Mouse (Mus musculus) midbrain, embryonic 10.5 days (tissue): Measurements from ENCODE around the gene Chka. TPM values are rescaled to one million over a fixed set of nuclear protein-coding genes. Genes with fewer than 3 reads are reported as not detected.

Experiments used
- DNase-seq: peaks from one replicate; pipeline ENCODE4 v3.0.0-alpha.2; 2017; ENCODE audit warnings: low spot score
- H3K27ac ChIP-seq: fragments of 300-500 bp; sonication (generic); replicated peaks from 2 replicates; pipeline ENCODE4 v1.5.1; 2016; ENCODE audit warnings: mild to moderate bottlenecking
- H3K27me3 ChIP-seq: fragments of 300-500 bp; sonication (generic); 2 replicates; pipeline ENCODE4 v1.6.1; 2016; ENCODE audit warnings: low read depth, mild to moderate bottlenecking; ENCODE audit not compliant: poor library complexity, severe bottlenecking
- H3K36me3 ChIP-seq: fragments of 300-500 bp; sonication (generic); 2 replicates; pipeline ENCODE4 v1.6.1; 2016; ENCODE audit warnings: mild to moderate bottlenecking, moderate library complexity
- H3K4me1 ChIP-seq: fragments of 300-500 bp; sonication (generic); 2 replicates; pipeline ENCODE4 v1.6.1; 2016
- H3K4me3 ChIP-seq: fragments of 300-500 bp; sonication (generic); 2 replicates; pipeline ENCODE4 v1.5.1; 2016; ENCODE audit warnings: mild to moderate bottlenecking, moderate library complexity
- H3K9me3 ChIP-seq: fragments of 300-500 bp; sonication (generic); replicated peaks from 2 replicates; pipeline ENCODE4 v1.6.1; 2016; ENCODE audit warnings: mild to moderate bottlenecking
- WGBS: fragments of 180-500 bp; shearing (Covaris S2); methylation state at CpG from one replicate; pipeline ENCODE4 v1.1.7; 2016; 5-methylcytosine and 5-hydroxymethylcytosine counted together
- polyA plus RNA-seq: library from polyadenylated mRNA; unstranded; fragments of >200 nt; fragmentation: Nextera tagmentation; extraction: Ambion mirVana; gene quantifications from 2 replicates; pipeline ENCODE4 v1.2.1, GENCODE M21; 2016

Gene Chka
- polyA plus RNA-seq, 1 experiment from 2014 or later, result 59.1 TPM

GRCm38 (mm10) chr19:3838931-3839330 lies 12.6 kb upstream of the Chka start:
- no peaks in the 10 kb centered on the region for H3K9me3 ChIP-seq
- no peaks in the 10 kb centered on the region for H3K4me1 ChIP-seq
- DNase-seq, result no peak
- H3K27me3 ChIP-seq, result no peaks in the 10 kb centered on the region
- H3K27ac ChIP-seq, result no peak overlapping the region
- no peak overlapping the region for H3K4me3 ChIP-seq
- WGBS, result 87% methylated on average over 3 of the region's 3 CpGs
- no peaks in the 10 kb centered on the region for H3K36me3 ChIP-seq

- H3K27me3 ChIP-seq, result no peaks in the 10 kb centered on the region
- no peaks in the 10 kb centered on the region for H3K36me3 ChIP-seq
- 73% methylated on average over 2 of the region's 2 CpGs for WGBS
- H3K9me3 ChIP-seq, result no peaks in the 10 kb centered on the region
- no peaks in the 10 kb centered on the region for H3K4me1 ChIP-seq
- H3K27ac ChIP-seq, result no peak overlapping the region
- no peak overlapping the region for H3K4me3 ChIP-seq
- DNase-seq, result no peak
These were observed 11.9 kb upstream of the Chka start for GRCm38 (mm10) chr19:3839686-3840085.

GRCm38 (mm10) chr19:3840214-3840651 lies 11.3 kb upstream of the Chka start:
- 63% methylated on average over 5 of the region's 5 CpGs for WGBS
- no peaks in the 10 kb centered on the region for H3K9me3 ChIP-seq
- no peak overlapping the region for H3K27ac ChIP-seq
- no peak overlapping the region for H3K4me3 ChIP-seq
- no peaks in the 10 kb centered on the region for H3K36me3 ChIP-seq
- no peaks in the 10 kb centered on the region for H3K4me1 ChIP-seq
- no peaks in the 10 kb centered on the region for H3K27me3 ChIP-seq
- no peak for DNase-seq

DNA sequence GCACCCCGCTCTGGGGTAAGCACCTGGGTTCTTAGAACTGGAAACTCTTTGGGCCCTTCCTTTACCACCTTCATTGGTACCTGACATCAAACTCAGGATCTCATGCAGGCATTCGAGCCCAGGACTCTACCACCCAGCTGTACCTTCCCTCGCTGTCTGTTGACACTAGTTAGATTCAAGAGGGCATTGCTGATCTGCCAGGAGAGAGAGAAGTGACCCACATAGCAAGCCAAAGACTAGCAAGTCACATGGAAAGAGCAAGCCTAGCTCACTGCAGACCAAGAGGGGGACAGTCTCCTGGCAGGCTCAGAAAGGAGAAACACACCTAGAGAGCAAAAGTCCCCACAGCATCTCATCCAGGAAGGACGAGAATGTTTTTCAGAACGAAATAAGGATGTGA lies 10.9 kb upstream of the Chka start:
- H3K27me3 ChIP-seq, result no peaks in the 10 kb centered on the region
- 85% methylated on average over 5 of the region's 5 CpGs for WGBS
- no peaks in the 10 kb centered on the region for H3K4me1 ChIP-seq
- no peak overlapping the region for H3K4me3 ChIP-seq
- no peak overlapping the region for H3K27ac ChIP-seq
- no peaks in the 10 kb centered on the region for H3K36me3 ChIP-seq
- no peaks in the 10 kb centered on the region for H3K9me3 ChIP-seq
- no peak for DNase-seq

GRCm38 (mm10) chr19:3842359-3843148 lies 9.0 kb upstream of the Chka start:
- no peaks in the 10 kb centered on the region for H3K27me3 ChIP-seq
- no peaks in the 10 kb centered on the region for H3K36me3 ChIP-seq
- 50% methylated on average over 12 of the region's 12 CpGs for WGBS
- no peak overlapping the region for H3K27ac ChIP-seq
- no peaks in the 10 kb centered on the region for H3K4me1 ChIP-seq
- no peak for DNase-seq
- H3K9me3 ChIP-seq, result no peaks in the 10 kb centered on the region
- H3K4me3 ChIP-seq, result no peak overlapping the region

DNA sequence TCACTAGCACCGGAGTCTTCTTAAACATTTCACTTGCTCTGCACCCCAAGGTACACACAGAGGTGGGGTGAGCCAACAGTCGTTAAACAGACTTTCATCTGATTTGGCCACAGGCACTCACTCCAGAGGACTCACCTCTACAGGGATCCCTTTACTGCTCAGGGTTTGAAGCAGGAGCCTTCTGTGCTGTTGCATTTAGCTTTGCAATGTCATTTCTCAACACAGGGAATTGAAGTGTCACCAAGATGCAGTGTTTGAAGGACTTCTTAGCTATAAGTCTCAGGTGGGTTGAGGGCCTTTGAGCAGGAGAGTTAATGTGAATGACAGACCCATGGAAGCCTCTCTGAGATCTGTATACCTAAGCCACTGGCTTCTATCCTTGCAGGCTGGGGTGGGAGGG lies 7.9 kb upstream of the Chka start:
- H3K27me3 ChIP-seq, result no peaks in the 10 kb centered on the region

DNA sequence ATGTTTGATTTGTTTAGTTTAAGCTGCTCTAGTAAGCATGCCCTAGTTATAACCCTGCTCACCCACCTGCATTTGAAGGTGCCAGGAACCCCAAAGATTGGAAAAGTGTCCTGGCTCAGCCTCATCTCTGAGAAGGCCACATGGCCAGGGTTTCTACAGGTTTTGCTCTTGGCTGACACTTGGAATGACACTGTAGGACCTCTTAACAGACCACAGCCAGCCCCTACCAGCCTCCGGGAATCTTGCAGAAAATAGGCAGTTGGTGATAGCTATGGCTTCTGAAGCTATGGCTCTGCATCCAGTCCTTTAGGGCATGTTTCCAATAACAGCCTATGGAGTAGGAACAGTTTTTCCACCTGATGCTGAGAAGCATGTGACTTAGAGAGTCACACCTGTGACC lies 6.7 kb upstream of the Chka start:
- 100% methylated on average over 1 of the region's 1 CpGs for WGBS
- Histone ChIP-seq H3K9me3 (no peaks in the 10 kb centered on the region), H3K36me3 (no peaks in the 10 kb centered on the region), H3K27me3 (no peaks in the 10 kb centered on the region), H3K27ac (no peak overlapping the region), H3K4me3 (no peak overlapping the region), H3K4me1 (peaks cover 2% of the 10 kb centered on the region; the same call in 1 of the 2 replicates)
- no peak for DNase-seq

More for the DNA sequence above, 7.9 kb upstream of the Chka start:
- no peaks in the 10 kb centered on the region for H3K36me3 ChIP-seq
- no peaks in the 10 kb centered on the region for H3K4me1 ChIP-seq
- no peak overlapping the region for H3K27ac ChIP-seq
- no peaks in the 10 kb centered on the region for H3K9me3 ChIP-seq
- H3K4me3 ChIP-seq, result no peak overlapping the region
- WGBS, result 85% methylated on average over 2 of the region's 2 CpGs
- no peak for DNase-seq

DNA sequence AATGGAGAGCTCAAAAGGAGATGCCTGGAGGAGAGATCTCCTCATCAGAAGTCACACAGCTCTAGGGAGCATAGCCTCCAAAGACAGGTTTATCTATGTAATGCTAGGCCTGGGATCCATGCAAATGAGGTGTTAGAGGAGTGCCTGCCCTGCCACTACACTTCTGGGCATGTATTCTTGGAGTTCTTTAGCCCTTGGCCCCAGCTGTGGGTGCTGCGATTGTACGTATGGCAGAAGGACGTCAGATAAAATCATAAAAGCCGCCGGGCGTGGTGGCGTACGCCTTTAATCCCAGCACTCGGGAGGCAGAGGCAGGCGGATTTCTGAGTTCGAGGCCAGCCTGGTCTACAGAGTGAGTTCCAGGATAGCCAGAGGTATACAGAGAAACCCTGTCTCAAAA lies 6.2 kb upstream of the Chka start:
- WGBS, result 94% methylated on average over 11 of the region's 11 CpGs

GRCm38 (mm10) chr19:3845803-3846406 lies 5.7 kb upstream of the Chka start:
- WGBS, result 81% methylated on average over 1 of the region's 1 CpGs
- Histone ChIP-seq H3K36me3 (no peaks in the 10 kb centered on the region), H3K27ac (no peak overlapping the region), H3K27me3 (no peaks in the 10 kb centered on the region), H3K4me1 (peaks cover 13% of the 10 kb centered on the region), H3K4me3 (no peak overlapping the region), H3K9me3 (no peaks in the 10 kb centered on the region)
- DNase-seq, result no peak

More for the DNA sequence above, 6.2 kb upstream of the Chka start:
- H3K9me3 ChIP-seq, result no peaks in the 10 kb centered on the region
- H3K4me1 ChIP-seq, result peaks cover 7% of the 10 kb centered on the region
- DNase-seq, result no peak
- no peaks in the 10 kb centered on the region for H3K27me3 ChIP-seq
- no peak overlapping the region for H3K4me3 ChIP-seq
- no peak overlapping the region for H3K27ac ChIP-seq
- H3K36me3 ChIP-seq, result no peaks in the 10 kb centered on the region

DNA sequence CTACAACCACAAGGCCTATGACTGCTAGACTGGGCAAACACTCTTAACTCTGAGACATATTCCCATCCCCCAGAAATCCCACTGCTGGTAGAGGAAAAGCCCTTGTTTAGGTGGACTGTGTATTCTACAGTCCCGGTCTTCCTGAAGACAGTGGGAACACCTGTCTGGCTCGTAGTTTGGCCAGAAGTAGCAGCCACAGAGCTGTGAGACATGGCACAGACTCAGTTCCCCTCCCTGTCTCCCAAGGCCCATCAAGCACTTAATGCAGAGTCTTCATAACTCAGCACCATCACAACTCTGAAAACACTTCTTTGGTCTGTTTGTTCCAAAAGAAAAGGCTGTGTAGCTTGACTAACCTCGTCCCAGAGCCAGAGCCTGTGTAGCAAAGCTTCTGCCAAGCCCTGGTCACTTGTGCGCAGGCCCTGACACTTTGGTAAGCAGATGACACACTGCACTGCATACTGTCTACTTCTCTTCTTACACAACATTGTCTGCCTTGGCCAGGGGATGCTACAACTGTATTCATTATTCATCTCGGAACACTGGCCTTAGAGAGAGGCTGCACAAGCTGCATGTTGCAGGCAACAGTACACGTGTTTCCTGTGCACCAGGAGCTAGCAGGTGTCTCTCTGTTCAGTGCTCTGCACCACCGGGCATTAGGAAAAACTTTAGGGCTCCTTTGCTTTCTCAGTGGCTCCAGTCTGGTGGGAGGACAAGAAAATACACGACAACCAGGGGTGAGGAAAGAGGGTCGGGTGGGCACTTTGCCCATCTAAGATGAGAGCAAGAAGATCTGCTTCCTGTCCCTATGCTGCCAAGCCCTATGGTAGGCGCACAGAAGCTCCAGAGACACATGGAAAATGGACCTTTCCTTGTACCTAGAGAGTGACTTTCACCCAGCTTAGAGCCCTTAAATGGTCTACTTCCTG lies 4.6 kb upstream of the Chka start:
- Histone ChIP-seq H3K4me1 (peaks cover 19% of the 10 kb centered on the region), H3K9me3 (no peaks in the 10 kb centered on the region), H3K27ac (no peak overlapping the region), H3K27me3 (no peaks in the 10 kb centered on the region), H3K4me3 (no peak overlapping the region), H3K36me3 (no peaks in the 10 kb centered on the region)
- DNase-seq, result no peak
- WGBS, result 78% methylated on average over 10 of the region's 10 CpGs

GRCm38 (mm10) chr19:3847711-3848110 lies 3.9 kb upstream of the Chka start:
- Histone ChIP-seq H3K36me3 (no peaks in the 10 kb centered on the region), H3K4me1 (peaks cover 21% of the 10 kb centered on the region), H3K9me3 (no peaks in the 10 kb centered on the region), H3K27ac (no peak overlapping the region), H3K4me3 (no peak overlapping the region), H3K27me3 (no peaks in the 10 kb centered on the region)
- 89% methylated on average over 5 of the region's 5 CpGs for WGBS
- no peak for DNase-seq

- no peaks in the 10 kb centered on the region for H3K27me3 ChIP-seq
- no peak for DNase-seq
- H3K4me3 ChIP-seq, result no peak overlapping the region
- no peak overlapping the region for H3K27ac ChIP-seq
- 89% methylated on average over 7 of the region's 7 CpGs for WGBS
- H3K36me3 ChIP-seq, result no peaks in the 10 kb centered on the region
- H3K9me3 ChIP-seq, result no peaks in the 10 kb centered on the region
- H3K4me1 ChIP-seq, result peaks cover 25% of the 10 kb centered on the region
These were observed 3.3 kb upstream of the Chka start for GRCm38 (mm10) chr19:3848207-3848808.
